Mouse (Mus musculus): ENCODE data around the gene 2210010C04Rik.

The 2210010C04Rik gene

GRCm38 (mm10) chr6:41035409-41035808 is at the start of gene 2210010C04Rik:
Gene 2210010C04Rik, minus strand, starts transcription at chr6:41035509.
- DNase-seq (ENCODE audit: low spot score in 2 of 2): no peak

GRCm38 (mm10) chr6:41080121-41080520 is 44.8 kb upstream of the 2210010C04Rik start:
- DNase-seq (ENCODE audit: low spot score in 2 of 2): no peak

DNA sequence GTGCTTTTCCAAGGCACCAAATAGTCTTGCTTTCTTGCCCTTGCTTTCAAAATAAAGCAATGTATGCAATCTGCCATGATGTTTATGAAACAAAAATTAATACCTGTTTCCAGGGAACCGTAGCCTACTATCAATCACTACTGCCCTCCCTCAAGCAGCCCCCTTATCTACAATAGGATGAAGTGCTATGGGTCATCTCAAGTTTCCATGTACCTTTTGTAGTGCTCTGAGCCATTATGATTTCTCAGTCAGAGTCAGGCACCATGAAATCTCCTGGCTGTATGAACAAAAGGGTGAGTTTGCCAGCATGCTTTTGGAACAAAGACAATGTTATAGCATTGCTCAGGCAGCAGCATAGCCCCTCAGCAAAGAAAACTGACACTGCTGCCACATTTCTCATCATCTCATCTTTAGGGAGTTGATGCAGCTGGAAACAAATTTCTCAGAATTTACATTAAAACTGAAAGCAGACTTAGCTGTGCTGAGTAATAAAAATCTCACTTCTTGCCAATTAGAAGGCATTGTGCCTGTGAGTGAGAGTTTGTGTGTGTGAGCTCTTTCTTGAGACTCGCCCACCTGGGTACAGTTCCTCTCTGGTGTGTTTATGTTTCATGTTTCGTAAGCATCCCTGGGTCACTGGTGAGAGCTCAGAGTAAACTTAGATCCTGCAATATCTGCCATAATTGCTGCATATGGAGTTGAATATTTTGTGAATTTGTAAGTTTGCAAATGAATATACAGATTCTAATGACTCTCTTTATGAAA is 43.4 kb upstream of the 2210010C04Rik start:
- no peak for DNase-seq (ENCODE audit: low spot score in 2 of 2)

DNA sequence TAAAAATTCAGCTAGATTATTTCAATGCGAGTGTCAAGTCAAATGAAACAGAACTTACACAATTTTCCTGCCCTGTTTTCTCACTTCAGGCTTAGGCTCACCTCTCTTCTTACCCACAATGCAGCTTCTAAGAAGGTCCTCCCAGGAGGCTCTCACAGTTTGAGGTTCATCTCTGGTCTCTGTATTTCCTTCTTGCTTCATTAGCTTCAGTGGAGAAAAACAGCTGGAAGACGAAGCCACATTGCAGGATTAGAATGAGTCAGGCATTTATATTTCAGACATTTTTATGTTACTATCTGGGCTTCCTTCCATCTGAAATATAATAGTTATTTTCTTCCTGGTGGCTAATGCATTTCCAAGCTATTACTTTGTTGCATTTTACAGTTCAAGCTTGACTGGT is 40.4 kb upstream of the 2210010C04Rik start:
- no peak for DNase-seq (ENCODE audit: low spot score in 2 of 2)

- DNase-seq (ENCODE audit: low spot score in 2 of 2): no peak
Measured at GRCm38 (mm10) chr6:41063332-41063731, 28.0 kb upstream of the 2210010C04Rik start.

DNA sequence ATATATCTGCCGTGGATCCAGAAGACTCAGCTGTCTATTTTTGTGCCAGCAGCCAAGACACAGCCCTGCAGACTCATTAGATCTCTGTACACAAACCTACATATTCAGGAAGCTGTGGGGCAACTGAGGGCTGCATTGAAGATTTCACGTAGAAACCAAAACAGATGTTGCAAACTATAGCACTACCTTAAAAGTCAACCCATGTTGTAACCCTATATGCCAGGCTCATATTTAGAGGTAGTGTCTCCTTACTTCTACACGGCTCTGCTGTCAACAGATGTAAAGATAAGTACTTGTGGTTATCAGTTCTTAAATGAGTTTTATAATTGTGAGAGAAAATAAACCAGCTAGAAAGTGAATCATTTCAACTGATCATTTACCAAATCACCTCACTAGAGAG is 27.4 kb upstream of the 2210010C04Rik start:
- no peak for DNase-seq (ENCODE audit: low spot score in 2 of 2)

DNA sequence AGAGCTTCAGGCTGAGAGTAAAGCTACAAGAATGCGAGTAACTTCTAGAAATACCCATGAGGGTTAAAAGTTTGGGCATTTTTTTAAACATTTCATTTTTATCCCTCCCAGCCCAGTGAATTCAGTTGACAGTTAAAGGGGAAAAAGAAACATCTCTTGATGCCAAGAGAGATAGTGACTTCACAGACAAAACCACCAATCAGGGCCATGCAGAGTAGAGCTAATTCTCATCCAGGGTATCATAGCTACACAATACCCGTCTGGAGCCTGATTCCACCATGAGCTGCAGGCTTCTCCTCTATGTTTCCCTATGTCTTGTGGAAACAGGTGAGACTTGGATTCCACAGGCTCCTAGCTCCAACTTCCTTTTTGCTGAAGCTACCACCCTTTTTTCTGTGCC is 26.8 kb upstream of the 2210010C04Rik start:
- DNase-seq (ENCODE audit: low spot score in 2 of 2): no peak

DNA sequence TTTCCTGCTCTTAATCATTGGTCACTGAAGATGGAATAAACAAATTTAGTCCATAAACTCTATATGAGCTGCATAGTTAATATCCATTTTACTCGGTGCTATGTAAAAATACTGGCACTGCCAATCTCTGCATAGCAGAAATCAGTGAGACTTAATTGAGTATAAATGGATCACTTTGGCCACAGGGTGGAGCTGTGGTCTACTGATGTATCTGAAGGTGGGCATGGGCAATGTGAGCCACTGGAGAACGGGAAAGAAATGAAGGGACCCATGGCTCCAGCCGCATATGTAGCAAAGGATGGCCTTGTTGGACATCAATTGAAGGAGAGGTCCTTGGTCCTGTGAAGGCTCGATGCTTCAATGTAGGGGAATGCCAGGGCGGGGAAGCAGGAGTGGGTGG is 25.8 kb upstream of the 2210010C04Rik start:
- DNase-seq (ENCODE audit: low spot score in 2 of 2): no peak

- no peak for DNase-seq (ENCODE audit: low spot score in 2 of 2)
Measured at GRCm38 (mm10) chr6:41057653-41058052, 22.3 kb upstream of the 2210010C04Rik start.

GRCm38 (mm10) chr6:41055581-41055980 is 20.3 kb upstream of the 2210010C04Rik start:
- DNase-seq (ENCODE audit: low spot score in 2 of 2): peak in 1 of 2 experiments; percentile 12

DNA sequence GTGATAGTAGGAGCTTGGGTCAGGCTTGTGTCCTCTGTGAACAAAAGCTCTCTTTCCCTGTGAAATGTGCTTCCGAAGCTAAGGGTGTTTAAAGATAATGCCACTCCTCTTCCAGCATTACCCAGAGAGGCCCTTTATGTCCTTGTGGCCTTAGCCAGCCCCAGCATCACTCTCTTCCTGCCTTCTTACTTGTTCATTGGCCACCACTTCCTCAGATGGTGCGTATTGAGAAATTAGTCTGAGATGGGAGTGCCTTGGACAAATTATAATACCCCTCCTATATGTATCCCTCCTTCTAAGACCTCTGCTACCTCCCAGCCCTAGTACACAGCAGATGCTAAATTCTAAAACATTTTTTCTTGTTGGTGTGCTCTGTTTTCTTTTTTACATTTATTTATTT is 19.1 kb upstream of the 2210010C04Rik start:
- DNase-seq (ENCODE audit: low spot score in 2 of 2): no peak

- no peak for DNase-seq (ENCODE audit: low spot score in 2 of 2)
Measured at GRCm38 (mm10) chr6:41051824-41052223, 16.5 kb upstream of the 2210010C04Rik start.

- no peak for DNase-seq (ENCODE audit: low spot score in 2 of 2)
Measured at GRCm38 (mm10) chr6:41048602-41049001, 13.3 kb upstream of the 2210010C04Rik start.

GRCm38 (mm10) chr6:41047961-41048360 is 12.7 kb upstream of the 2210010C04Rik start:
- no peak for DNase-seq (ENCODE audit: low spot score in 2 of 2)

DNA sequence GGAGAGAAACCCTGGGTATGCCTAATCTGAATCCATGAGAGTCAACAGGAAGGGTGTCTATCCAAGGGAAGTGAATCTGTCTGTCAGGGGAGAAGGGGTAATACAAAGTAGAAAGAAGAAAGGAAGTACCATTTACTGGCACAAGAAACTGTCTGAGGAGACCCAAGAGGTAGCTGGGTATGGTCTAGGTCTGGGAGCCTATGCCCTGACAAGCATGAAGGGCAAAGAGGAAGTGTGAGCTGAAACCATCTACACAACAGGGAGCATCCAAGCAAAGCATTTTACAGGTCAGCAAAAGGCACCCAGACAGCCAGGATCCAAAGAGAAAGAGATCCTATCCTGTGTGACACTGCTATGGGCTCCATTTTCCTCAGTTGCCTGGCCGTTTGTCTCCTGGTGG is 11.9 kb upstream of the 2210010C04Rik start:
- no peak for DNase-seq (ENCODE audit: low spot score in 2 of 2)

GRCm38 (mm10) chr6:41046553-41046952 is 11.2 kb upstream of the 2210010C04Rik start:
- DNase-seq (ENCODE audit: low spot score in 2 of 2): no peak

- DNase-seq (ENCODE audit: low spot score in 2 of 2): no peak
Measured at GRCm38 (mm10) chr6:41044753-41045152, 9.4 kb upstream of the 2210010C04Rik start.

GRCm38 (mm10) chr6:41044314-41044713 is 9.0 kb upstream of the 2210010C04Rik start:
- DNase-seq (ENCODE audit: low spot score in 2 of 2): no peak

- no peak for DNase-seq (ENCODE audit: low spot score in 2 of 2)
Measured at GRCm38 (mm10) chr6:41032802-41033201, 2.5 kb downstream of the 2210010C04Rik start.

- no peak for DNase-seq (ENCODE audit: low spot score in 2 of 2)
Measured at GRCm38 (mm10) chr6:41032231-41032630, 3.1 kb downstream of the 2210010C04Rik start.

DNA sequence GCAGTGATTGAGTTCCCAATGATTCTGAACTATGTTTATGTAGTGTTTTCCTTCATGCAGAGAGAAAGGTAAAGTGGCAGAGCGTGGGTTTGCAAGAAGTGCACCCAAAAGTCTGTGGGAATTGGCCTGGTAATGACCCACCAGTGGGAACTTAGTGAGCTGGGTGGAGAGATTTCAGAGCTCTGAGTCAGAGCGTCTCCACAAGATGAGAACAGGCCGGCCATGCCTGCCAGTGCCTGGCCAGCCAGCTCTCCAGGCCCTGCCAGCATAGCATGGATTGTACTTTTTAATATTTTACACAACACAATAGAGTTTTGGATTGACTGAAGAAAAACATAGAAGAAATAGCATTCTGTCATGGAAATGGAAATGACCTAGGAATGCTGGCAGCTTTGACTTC is 4.5 kb downstream of the 2210010C04Rik start:
- DNase-seq (ENCODE audit: low spot score in 2 of 2): no peak

GRCm38 (mm10) chr6:41027053-41027452 is 8.3 kb downstream of the 2210010C04Rik start:
- no peak for DNase-seq (ENCODE audit: low spot score in 2 of 2)

GRCm38 (mm10) chr6:41025873-41026650 is 9.2 kb downstream of the 2210010C04Rik start:
- no peak for DNase-seq (ENCODE audit: low spot score in 2 of 2)

Measured in cerebellum, postnatal 4 days (tissue).